Mouse (Mus musculus): ENCODE measurements at regions not wholly inside any gene's neighbourhood (a gene's known extent, or its start where the extent isn't known, plus 50 kb on each side); places are given as distances from the start of the nearest gene placed in this dataset.

- no peak for DNase-seq
Observed at GRCm38 (mm10) chr10:118714179-118714581, 155.8 kb downstream of the Dyrk2 start.

GRCm38 (mm10) chr10:118714595-118714994 is 155.4 kb downstream of the Dyrk2 start:
- DNase-seq = no peak

- no peak for DNase-seq
Observed at GRCm38 (mm10) chr10:118720630-118721029, 149.4 kb downstream of the Dyrk2 start.

- DNase-seq = no peak
Observed at GRCm38 (mm10) chr10:118722132-118722551, 147.9 kb downstream of the Dyrk2 start.

- DNase-seq = no peak
Observed at GRCm38 (mm10) chr10:118722671-118723070, 147.3 kb downstream of the Dyrk2 start.

GRCm38 (mm10) chr10:118736093-118736492 is 133.9 kb downstream of the Dyrk2 start:
- DNase-seq = no peak

- no peak for DNase-seq
Observed at GRCm38 (mm10) chr10:118737064-118737463, 132.9 kb downstream of the Dyrk2 start.

GRCm38 (mm10) chr10:118739849-118740481 is 130.0 kb downstream of the Dyrk2 start:
- DNase-seq = no peak

- DNase-seq = no peak
Observed at GRCm38 (mm10) chr10:118743831-118744230, 126.2 kb downstream of the Dyrk2 start.

- no peak for DNase-seq
Observed at GRCm38 (mm10) chr10:118746719-118747395, 123.2 kb downstream of the Dyrk2 start.

- DNase-seq = no peak
Observed at GRCm38 (mm10) chr10:118749039-118749438, 121.0 kb downstream of the Dyrk2 start.

GRCm38 (mm10) chr10:118749756-118750155 is 120.3 kb downstream of the Dyrk2 start:
- DNase-seq = no peak

- DNase-seq = no peak
Observed at GRCm38 (mm10) chr10:118751110-118751509, 118.9 kb downstream of the Dyrk2 start.

GRCm38 (mm10) chr10:118753061-118753775 is 116.8 kb downstream of the Dyrk2 start:
- DNase-seq = no peak

GRCm38 (mm10) chr10:118754791-118755190 is 115.2 kb downstream of the Dyrk2 start:
- no peak for DNase-seq

- peak; percentile 43 to 49 for DNase-seq
Observed at GRCm38 (mm10) chr10:118758825-118759471, 111.1 kb downstream of the Dyrk2 start.

- DNase-seq = no peak
Observed at GRCm38 (mm10) chr10:118760441-118760840, 109.6 kb downstream of the Dyrk2 start.

- no peak for DNase-seq
Observed at GRCm38 (mm10) chr10:118761101-118761868, 108.7 kb downstream of the Dyrk2 start.

- no peak for DNase-seq
Observed at GRCm38 (mm10) chr10:118765051-118765450, 105.0 kb downstream of the Dyrk2 start.

- no peak for DNase-seq
Observed at GRCm38 (mm10) chr10:118765544-118766441, 104.2 kb downstream of the Dyrk2 start.

- DNase-seq = no peak
Observed at GRCm38 (mm10) chr10:118766826-118767225, 103.2 kb downstream of the Dyrk2 start.

Measured in cerebellum, postnatal 36 days (tissue).